Mouse (Mus musculus): ENCODE measurements around the gene Krtap21-1. TPM values are rescaled to one million over a fixed set of nuclear protein-coding genes. Genes with fewer than 3 reads are reported as not detected.

The Krtap21-1 gene
- polyA plus RNA-seq (2014; fragmentation: Illumina TruSeq; extraction: RNeasy Lipid Tissue Mini Kit (QIAGEN cat#74804); ENCODE audit: low replicate concordance) = not detected

DNA sequence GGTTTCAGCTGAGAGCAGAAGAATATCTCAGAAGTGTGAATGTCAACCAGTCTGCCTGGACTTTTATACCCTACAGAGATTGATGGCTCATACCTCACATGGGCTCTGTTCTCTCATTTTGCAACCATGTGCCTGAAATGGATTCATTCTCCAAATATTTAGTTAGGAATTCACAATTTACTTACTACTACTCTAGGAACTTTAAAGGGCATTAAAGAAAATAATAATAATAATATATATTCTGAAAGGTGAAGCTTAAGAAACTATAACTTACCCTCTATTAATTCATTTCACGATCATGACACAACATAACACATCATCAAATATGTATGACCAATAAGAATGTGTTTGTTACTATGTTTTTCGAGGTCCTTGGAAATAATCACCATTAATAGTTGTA is at the start of gene Krtap21-1:
Gene Krtap21-1 (minus strand): TSS at position 101 of the 400 bp plus-strand sequence.

DNA sequence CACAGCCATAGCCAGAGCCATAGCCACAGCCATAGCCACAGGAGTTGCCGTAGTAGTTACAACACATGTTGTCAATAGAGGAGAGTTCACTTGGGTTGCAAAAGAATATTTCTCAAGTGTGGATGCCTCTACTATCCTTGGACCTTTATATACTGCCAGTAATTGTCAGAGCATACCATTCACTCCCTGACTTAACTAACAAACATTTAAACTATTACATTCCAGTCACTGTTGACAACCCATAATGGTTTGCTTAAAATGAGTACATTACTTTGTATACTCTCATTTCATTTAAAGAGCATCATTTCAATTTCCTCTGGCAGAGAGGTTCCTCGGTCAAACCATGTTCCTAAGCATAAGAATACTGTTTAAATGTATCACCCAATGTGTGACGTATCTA is 16.3 kb upstream of the Krtap21-1 start, which contains the start of gene Krtap6-2:
Gene Krtap6-2 (minus strand): TSS at position 101 of the 400 bp plus-strand sequence.

Other genes with a start within 250 kb of the Krtap21-1 start
- gene Gm9789, start 245.9 kb downstream of the Krtap21-1 start, polyA plus RNA-seq (2014; fragmentation: Illumina TruSeq; extraction: RNeasy Lipid Tissue Mini Kit (QIAGEN cat#74804); ENCODE audit: low replicate concordance) = not detected
- not detected for gene Gm7735, start 234.4 kb downstream of the Krtap21-1 start, polyA plus RNA-seq (2014; fragmentation: Illumina TruSeq; extraction: RNeasy Lipid Tissue Mini Kit (QIAGEN cat#74804); ENCODE audit: low replicate concordance)
- not detected for gene 1110057P08Rik, start 229.1 kb downstream of the Krtap21-1 start, polyA plus RNA-seq (2014; fragmentation: Illumina TruSeq; extraction: RNeasy Lipid Tissue Mini Kit (QIAGEN cat#74804); ENCODE audit: low replicate concordance)
- gene Krtap20-2, start 198.0 kb downstream of the Krtap21-1 start, polyA plus RNA-seq (2014; fragmentation: Illumina TruSeq; extraction: RNeasy Lipid Tissue Mini Kit (QIAGEN cat#74804); ENCODE audit: low replicate concordance) = not detected
- gene Krtap6-2, start 16.2 kb upstream of the Krtap21-1 start, polyA plus RNA-seq (2014; fragmentation: Illumina TruSeq; extraction: RNeasy Lipid Tissue Mini Kit (QIAGEN cat#74804); ENCODE audit: low replicate concordance) = not detected
- not detected for gene Krtap8-1, start 84.1 kb upstream of the Krtap21-1 start, polyA plus RNA-seq (2014; fragmentation: Illumina TruSeq; extraction: RNeasy Lipid Tissue Mini Kit (QIAGEN cat#74804); ENCODE audit: low replicate concordance)
- gene Krtap7-1, start 104.5 kb upstream of the Krtap21-1 start, polyA plus RNA-seq (2014; fragmentation: Illumina TruSeq; extraction: RNeasy Lipid Tissue Mini Kit (QIAGEN cat#74804); ENCODE audit: low replicate concordance) = not detected
- gene Krtap11-1, start 167.3 kb upstream of the Krtap21-1 start, polyA plus RNA-seq (2014; fragmentation: Illumina TruSeq; extraction: RNeasy Lipid Tissue Mini Kit (QIAGEN cat#74804); ENCODE audit: low replicate concordance) = not detected